Mouse (Mus musculus) embryonic facial prominence, embryonic 14.5 days (tissue): ENCODE data around the gene Cfap221. TPM values are rescaled to one million over a fixed set of nuclear protein-coding genes. Genes with fewer than 3 reads are reported as not detected.

Experiments
- ATAC-seq: fragments of 200-750 bp; cut with Nextera tagmentation; 2 replicates; pipeline ENCODE4 v1.8.0; 2017; ENCODE audit warnings: low read depth, moderate number of reproducible peaks, moderate TSS enrichment
- DNase-seq: peaks from one replicate; pipeline ENCODE4 v3.0.0-alpha.2; 2015; ENCODE audit warnings: low spot score
- H3K27ac ChIP-seq: fragments of 300-500 bp; sonication (generic); replicated peaks from 2 replicates; pipeline ENCODE4 v1.5.1; 2014; ENCODE audit warnings: low read depth, mild to moderate bottlenecking, low read length, moderate library complexity
- H3K27me3 ChIP-seq: fragments of 300-500 bp; sonication (generic); replicated peaks from 2 replicates; pipeline ENCODE4 v1.6.1; 2014; ENCODE audit warnings: low read length; ENCODE audit not compliant: control insufficient read depth, insufficient read depth
- H3K36me3 ChIP-seq: fragments of 300-500 bp; sonication (generic); 2 replicates; pipeline ENCODE4 v1.6.1; 2014; ENCODE audit warnings: low read length, mixed read lengths; ENCODE audit not compliant: control insufficient read depth, insufficient read depth
- H3K4me1 ChIP-seq: fragments of 300-500 bp; sonication (generic); 2 replicates; pipeline ENCODE4 v1.6.1; 2014; ENCODE audit warnings: antibody characterized with exemption, low read length; ENCODE audit not compliant: control insufficient read depth, insufficient read depth
- H3K4me2 ChIP-seq: fragments of 300-500 bp; sonication (generic); 2 replicates; pipeline ENCODE4 v1.6.1; 2014; ENCODE audit warnings: low read depth, mild to moderate bottlenecking, low read length, moderate library complexity, mixed read lengths
- H3K4me3 ChIP-seq: fragments of 300-500 bp; sonication (generic); 2 replicates; pipeline ENCODE4 v1.5.1; 2014; ENCODE audit warnings: low read depth, mild to moderate bottlenecking, low read length
- H3K9ac ChIP-seq: fragments of 300-500 bp; sonication (generic); 2 replicates; pipeline ENCODE4 v1.6.1; 2014; ENCODE audit warnings: low read depth, mild to moderate bottlenecking, low read length, moderate library complexity, mixed read lengths
- H3K9me3 ChIP-seq: fragments of 300-500 bp; sonication (generic); 2 replicates; pipeline ENCODE4 v1.6.1; 2016; ENCODE audit warnings: low read length; ENCODE audit not compliant: control insufficient read depth
- WGBS: fragments of 180-500 bp; shearing (Covaris S2); extraction: QIAGEN DNeasy Blood & Tissue Kit; methylation state at CpG from one replicate; pipeline ENCODE4 v1.1.7; 2014; 5-methylcytosine and 5-hydroxymethylcytosine counted together
- polyA plus RNA-seq: library from polyadenylated mRNA; unstranded; fragments of >200 nt; fragmentation: Nextera tagmentation; extraction: Ambion mirVana; gene quantifications from 2 replicates; pipeline ENCODE4 v1.2.1, GENCODE M21; 2014

The Cfap221 gene
- polyA plus RNA-seq, 1 experiment from 2014 or later, result 1.1 TPM

DNA sequence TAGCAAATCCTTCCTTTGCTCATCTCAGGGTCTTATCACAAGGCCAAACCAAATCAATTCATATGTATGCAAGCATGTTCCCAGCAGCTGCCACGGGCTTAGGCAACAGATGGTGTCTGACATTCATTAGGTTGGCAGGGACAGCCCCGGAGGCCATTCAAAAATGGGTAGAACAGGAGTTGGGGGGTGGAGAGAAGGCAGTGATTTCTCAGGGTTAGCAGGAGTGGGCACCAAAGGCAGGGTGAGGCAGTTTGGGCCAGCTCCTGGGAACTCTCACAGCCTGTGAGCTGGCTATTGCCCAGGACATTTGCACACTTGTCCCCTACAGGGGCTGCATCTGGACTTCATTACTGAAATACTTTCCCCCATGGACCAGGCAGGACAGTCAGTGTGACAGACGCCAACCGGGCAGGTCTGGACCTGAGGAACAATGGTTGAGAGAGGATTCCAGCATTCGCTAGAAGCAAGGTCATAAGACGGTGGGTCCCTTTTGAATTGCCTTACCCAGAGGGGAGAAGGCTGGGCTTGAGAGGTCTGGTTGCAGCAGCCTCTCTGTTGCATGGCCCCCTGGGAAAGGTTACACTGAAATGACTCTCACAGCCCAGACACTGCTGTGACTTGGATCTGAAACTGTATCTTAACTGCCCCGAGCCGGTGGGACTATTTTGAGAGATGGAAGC is 94.3 kb downstream of the Cfap221 start:
- Histone ChIP-seq H3K9ac (no peak overlapping the region), H3K4me1 (peaks cover 6% of the 10 kb centered on the region; the same call in 1 of the 2 replicates), H3K4me2 (no peak overlapping the region), H3K36me3 (no peaks in the 10 kb centered on the region), H3K9me3 (no peaks in the 10 kb centered on the region), H3K27ac (no peak overlapping the region), H3K27me3 (no peaks in the 10 kb centered on the region), H3K4me3 (no peak overlapping the region)
- DNase-seq, result peak; percentile 66
- peak; percentile 51 for ATAC-seq
- 15% methylated on average over 8 of the region's 8 CpGs for WGBS

DNA sequence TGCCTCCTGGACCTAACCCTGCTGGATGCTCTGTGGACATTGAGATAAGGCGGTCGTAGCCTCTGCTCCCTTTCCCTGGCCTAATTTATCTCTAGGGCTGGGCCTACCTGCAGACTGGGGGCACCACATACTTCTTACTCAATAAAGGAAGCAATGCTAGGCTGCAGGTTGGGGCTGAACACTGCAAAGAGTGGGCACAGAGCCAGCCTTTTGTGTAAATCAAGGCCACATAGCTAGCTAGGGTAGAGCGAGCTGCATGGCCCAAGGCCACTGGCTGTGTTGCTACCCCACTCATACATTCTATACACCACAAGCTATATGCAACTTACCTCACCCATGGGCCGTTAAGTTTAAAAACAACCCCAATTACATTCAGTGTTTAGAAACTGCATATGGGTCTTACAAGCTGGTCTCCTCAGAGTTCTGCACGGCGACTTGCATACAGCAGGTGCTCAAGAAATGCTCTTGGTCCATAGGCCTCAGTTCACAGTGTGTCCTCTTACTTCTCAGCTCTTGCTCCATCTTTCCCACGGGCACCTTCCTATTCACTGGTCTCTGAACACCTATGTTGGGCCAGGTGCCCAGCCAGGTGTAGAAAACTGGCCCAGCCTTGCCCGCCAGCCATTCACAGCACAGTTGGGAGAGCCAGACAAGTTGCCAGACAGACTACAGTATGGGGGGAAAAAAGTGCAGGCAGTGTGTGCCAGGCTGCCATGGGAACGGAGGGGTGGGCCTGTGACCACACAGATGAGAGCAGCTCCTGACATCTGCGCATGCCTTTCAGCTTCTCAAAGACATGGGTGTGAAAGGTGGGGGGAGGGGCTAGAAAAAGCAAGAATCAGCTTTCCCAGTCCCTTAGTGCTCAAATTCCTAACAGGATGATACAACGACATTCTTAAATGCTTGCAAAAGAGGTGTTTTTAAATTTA is 97.6 kb downstream of the Cfap221 start:
- Histone ChIP-seq H3K27ac (no peak overlapping the region), H3K4me2 (no peak overlapping the region), H3K4me1 (peaks cover 6% of the 10 kb centered on the region; the same call in 1 of the 2 replicates), H3K27me3 (no peaks in the 10 kb centered on the region), H3K9ac (no peak overlapping the region), H3K4me3 (no peak overlapping the region), H3K36me3 (no peaks in the 10 kb centered on the region), H3K9me3 (no peaks in the 10 kb centered on the region)
- WGBS, result 69% methylated on average over 11 of the region's 11 CpGs
- ATAC-seq, result peak; percentile 73
- peak; percentile 67 for DNase-seq

DNA sequence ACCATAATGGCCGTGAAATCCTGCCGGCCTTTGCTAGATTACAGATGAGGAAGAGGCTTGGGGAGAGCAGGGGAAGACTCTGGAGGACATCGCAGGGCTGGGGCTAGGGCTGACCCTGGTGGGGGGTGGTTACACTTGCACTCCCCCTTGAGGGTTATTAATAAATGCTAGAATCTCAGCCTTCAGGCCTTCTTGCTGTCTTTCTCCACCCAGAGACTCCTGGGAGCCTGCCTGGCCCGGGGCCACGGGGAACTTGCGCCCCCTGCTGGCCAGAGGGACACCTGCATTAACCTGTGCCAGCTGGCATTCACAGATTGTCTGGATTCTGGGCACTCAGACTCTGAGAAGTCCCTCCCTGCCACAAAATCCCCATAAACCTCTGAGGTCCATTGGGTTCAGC is 102.1 kb downstream of the Cfap221 start:
- ATAC-seq (peak; percentile 44), DNase-seq (peak; percentile 34)
- Histone ChIP-seq H3K9ac (no peak overlapping the region), H3K4me1 (no peaks in the 10 kb centered on the region), H3K36me3 (no peaks in the 10 kb centered on the region), H3K4me3 (no peak overlapping the region), H3K27ac (no peak overlapping the region), H3K9me3 (no peaks in the 10 kb centered on the region), H3K27me3 (no peaks in the 10 kb centered on the region), H3K4me2 (no peak overlapping the region)
- 27% methylated on average over 6 of the region's 6 CpGs for WGBS

DNA sequence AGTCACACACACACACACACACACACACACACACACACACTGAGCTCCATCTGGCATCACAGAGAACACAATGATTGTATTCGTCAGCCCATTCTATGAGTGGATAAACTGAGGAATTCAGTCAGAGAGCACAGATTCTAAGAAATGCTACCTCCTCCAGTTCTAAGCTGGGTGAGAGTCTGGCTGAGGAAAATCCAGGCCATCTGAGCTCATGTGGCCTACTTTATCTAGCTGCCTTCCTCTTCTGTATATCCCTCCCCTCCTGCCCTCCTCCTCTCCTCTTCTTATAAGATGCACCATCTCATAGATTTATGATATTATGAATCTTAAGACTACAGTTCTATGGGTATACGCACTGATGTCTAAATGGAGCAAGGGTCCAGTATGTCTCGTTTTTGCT is 103.4 kb downstream of the Cfap221 start:
- Histone ChIP-seq H3K4me1 (no peaks in the 10 kb centered on the region), H3K9ac (no peak overlapping the region), H3K36me3 (no peaks in the 10 kb centered on the region), H3K9me3 (no peaks in the 10 kb centered on the region), H3K4me3 (no peak overlapping the region), H3K27ac (no peak overlapping the region), H3K4me2 (no peak overlapping the region), H3K27me3 (no peaks in the 10 kb centered on the region)
- 79% methylated on average over 3 of the region's 3 CpGs for WGBS
- ATAC-seq (no peak), DNase-seq (no peak)

DNA sequence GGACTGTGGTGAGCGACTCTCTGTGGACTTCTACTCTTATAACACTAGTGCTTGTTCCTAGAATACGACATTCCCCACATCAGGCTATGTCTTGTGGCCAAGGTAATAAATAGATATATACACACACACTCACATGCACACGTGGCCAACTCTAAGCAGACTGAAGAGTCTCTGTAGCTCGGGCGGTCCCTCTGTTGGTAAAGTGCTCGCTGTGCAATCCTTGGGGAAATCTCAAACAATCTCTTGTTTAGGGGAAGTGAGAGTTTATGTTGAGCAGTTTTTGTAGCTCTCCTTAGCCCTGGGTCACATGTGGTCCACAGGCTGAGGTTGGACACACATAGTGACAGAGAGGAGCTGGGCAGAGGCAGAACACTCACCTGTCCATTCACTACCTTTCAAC is 104.1 kb downstream of the Cfap221 start:
- no peaks in the 10 kb centered on the region for H3K9me3 ChIP-seq
- no peak overlapping the region for H3K27ac ChIP-seq
- H3K4me2 ChIP-seq, result no peak overlapping the region
- H3K4me1 ChIP-seq, result no peaks in the 10 kb centered on the region
- ATAC-seq (no peak), DNase-seq (no peak)
- 66% methylated on average over 6 of the region's 6 CpGs for WGBS
- H3K27me3 ChIP-seq, result no peaks in the 10 kb centered on the region
- no peak overlapping the region for H3K4me3 ChIP-seq
- no peak overlapping the region for H3K9ac ChIP-seq
- no peaks in the 10 kb centered on the region for H3K36me3 ChIP-seq

DNA sequence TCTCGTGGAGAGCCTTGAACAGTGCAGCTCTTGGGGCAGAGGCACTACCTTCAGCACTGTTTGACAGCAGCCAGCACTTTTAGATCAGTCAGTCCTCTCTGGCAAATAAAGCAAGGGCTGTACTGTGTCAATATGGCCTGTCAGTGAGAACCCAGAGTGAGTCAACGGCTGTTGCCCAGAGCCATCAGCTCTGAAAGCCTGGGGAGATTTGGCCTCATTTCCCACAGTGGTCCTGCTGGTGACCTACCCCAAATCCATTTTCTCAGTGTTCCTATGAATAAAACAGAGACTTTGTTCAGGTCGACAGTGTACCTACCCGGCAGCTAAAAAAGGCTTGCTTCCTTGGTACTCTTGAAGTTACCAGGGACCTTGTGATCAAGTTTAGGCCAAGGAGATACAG is 105.2 kb downstream of the Cfap221 start:
- no peak overlapping the region for H3K4me2 ChIP-seq
- 85% methylated on average over 4 of the region's 4 CpGs for WGBS
- H3K4me1 ChIP-seq, result peaks cover 2% of the 10 kb centered on the region; the same call in 1 of the 2 replicates
- no peak overlapping the region for H3K9ac ChIP-seq
- H3K4me3 ChIP-seq, result no peak overlapping the region
- no peak for DNase-seq
- H3K36me3 ChIP-seq, result no peaks in the 10 kb centered on the region
- ATAC-seq, result no peak
- H3K27me3 ChIP-seq, result no peaks in the 10 kb centered on the region
- no peaks in the 10 kb centered on the region for H3K9me3 ChIP-seq
- H3K27ac ChIP-seq, result no peak overlapping the region

DNA sequence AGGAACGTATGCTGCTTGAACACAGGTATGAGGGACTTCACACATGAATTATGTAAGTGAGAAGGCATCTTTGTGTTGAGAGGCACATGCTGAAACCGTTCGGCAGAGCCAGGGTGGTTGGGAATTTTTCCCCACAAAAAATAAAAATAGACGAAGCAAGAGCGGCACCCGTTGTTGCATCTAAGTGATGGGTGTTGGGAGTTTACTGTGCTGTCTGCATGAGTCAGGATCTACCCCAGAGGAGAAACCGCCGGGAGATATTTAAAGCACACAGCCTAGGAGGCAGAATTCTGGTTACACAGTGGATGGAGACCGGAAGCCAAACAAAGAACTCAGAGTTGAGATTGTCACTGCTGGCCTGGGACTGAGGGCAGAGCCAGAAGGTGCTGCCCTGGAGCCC is 105.9 kb downstream of the Cfap221 start:
- Histone ChIP-seq H3K27me3 (no peaks in the 10 kb centered on the region), H3K27ac (no peak overlapping the region), H3K9me3 (no peaks in the 10 kb centered on the region), H3K9ac (no peak overlapping the region), H3K4me3 (no peak overlapping the region), H3K36me3 (no peaks in the 10 kb centered on the region), H3K4me1 (peaks cover 6% of the 10 kb centered on the region; the same call in 1 of the 2 replicates), H3K4me2 (no peak overlapping the region)
- DNase-seq (no peak), ATAC-seq (no peak)
- 82% methylated on average over 9 of the region's 9 CpGs for WGBS

DNA sequence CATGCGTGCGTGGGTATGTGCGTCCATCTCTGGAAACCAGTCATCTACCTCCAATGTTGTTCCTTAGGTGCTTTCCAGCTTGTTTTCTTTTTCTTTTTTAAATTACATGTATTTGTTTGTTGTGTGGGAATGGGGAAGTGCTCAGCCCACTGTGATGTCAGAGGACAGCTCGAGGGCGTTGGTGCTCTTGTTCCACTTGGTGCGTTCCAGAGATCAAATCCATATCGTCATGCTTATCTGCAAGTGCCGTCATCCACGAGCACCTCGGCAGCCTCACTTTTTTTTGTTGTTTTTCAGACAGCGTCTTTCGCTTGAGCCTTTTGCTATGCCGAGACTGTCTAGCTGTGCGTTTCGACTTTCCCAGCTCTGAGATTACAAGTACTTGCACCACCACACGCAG is 107.7 kb downstream of the Cfap221 start:
- Histone ChIP-seq H3K9me3 (no peaks in the 10 kb centered on the region), H3K4me2 (no peak overlapping the region), H3K36me3 (no peaks in the 10 kb centered on the region), H3K27ac (no peak overlapping the region), H3K4me1 (peaks cover 6% of the 10 kb centered on the region; the same call in 1 of the 2 replicates), H3K4me3 (no peak overlapping the region), H3K9ac (no peak overlapping the region), H3K27me3 (no peaks in the 10 kb centered on the region)
- WGBS, result 75% methylated on average over 16 of the region's 16 CpGs
- ATAC-seq (no peak), DNase-seq (no peak)
